Mouse (Mus musculus) embryonic facial prominence, embryonic 15.5 days (tissue): ENCODE data around the gene Mlxip. TPM values are rescaled to one million over a fixed set of nuclear protein-coding genes. Genes with fewer than 3 reads are reported as not detected.

Experiments used
- ATAC-seq: fragments of 200-750 bp; cut with Nextera tagmentation; 2 replicates; pipeline ENCODE4 v1.8.0; 2017; ENCODE audit warnings: low read depth, moderate TSS enrichment; ENCODE audit not compliant: insufficient number of reproducible peaks, low FRiP score, low TSS enrichment
- H3K27ac ChIP-seq: fragments of 300-500 bp; sonication (generic); replicated peaks from 2 replicates; pipeline ENCODE4 v1.5.1; 2015; ENCODE audit warnings: mild to moderate bottlenecking, inconsistent platforms
- H3K27me3 ChIP-seq: fragments of 300-500 bp; sonication (generic); 2 replicates; pipeline ENCODE4 v1.6.1; 2015; ENCODE audit warnings: inconsistent platforms
- H3K36me3 ChIP-seq: fragments of 300-500 bp; sonication (generic); 2 replicates; pipeline ENCODE4 v1.6.1; 2015; ENCODE audit warnings: mild to moderate bottlenecking, inconsistent platforms
- H3K4me1 ChIP-seq: fragments of 300-500 bp; sonication (generic); 2 replicates; pipeline ENCODE4 v1.6.1; 2015; ENCODE audit warnings: inconsistent platforms
- H3K4me2 ChIP-seq: fragments of 300-500 bp; sonication (generic); replicated peaks from 2 replicates; pipeline ENCODE4 v1.6.1; 2015; ENCODE audit warnings: mild to moderate bottlenecking, inconsistent platforms
- H3K4me3 ChIP-seq: fragments of 300-500 bp; sonication (generic); replicated peaks from 2 replicates; pipeline ENCODE4 v1.5.1; 2015; ENCODE audit warnings: mild to moderate bottlenecking, inconsistent platforms
- H3K9ac ChIP-seq: fragments of 300-500 bp; sonication (generic); 2 replicates; pipeline ENCODE4 v1.6.1; 2015; ENCODE audit warnings: inconsistent platforms
- H3K9me3 ChIP-seq: fragments of 300-500 bp; sonication (generic); replicated peaks from 2 replicates; pipeline ENCODE4 v1.6.1; 2016; ENCODE audit warnings: inconsistent platforms
- WGBS: fragments of 180-500 bp; shearing (Covaris S2); methylation state at CpG from one replicate; pipeline ENCODE4 v1.1.7; 2015; 5-methylcytosine and 5-hydroxymethylcytosine counted together
- polyA plus RNA-seq: library from polyadenylated mRNA; unstranded; fragments of >200 nt; fragmentation: Nextera tagmentation; extraction: Ambion mirVana; gene quantifications from 2 replicates; pipeline ENCODE4 v1.2.1, GENCODE M21; 2015

Gene Mlxip
- polyA plus RNA-seq, 1 experiment from 2014 or later: 20.7 TPM

- H3K4me3 ChIP-seq: no peak overlapping the region
- no peak overlapping the region for H3K4me2 ChIP-seq
- no peak overlapping the region for H3K27ac ChIP-seq
- H3K36me3 ChIP-seq: no peaks in the 10 kb centered on the region
- no peak overlapping the region for H3K9ac ChIP-seq
- H3K27me3 ChIP-seq: no peaks in the 10 kb centered on the region
- no peaks in the 10 kb centered on the region for H3K9me3 ChIP-seq
- peaks cover 14% of the 10 kb centered on the region; the same call in 1 of the 2 replicates for H3K4me1 ChIP-seq
- ATAC-seq: no peak
- 88% methylated on average over 8 of the region's 8 CpGs for WGBS
Measured at GRCm38 (mm10) chr5:123382686-123383085, 11.9 kb upstream of the Mlxip start.

DNA sequence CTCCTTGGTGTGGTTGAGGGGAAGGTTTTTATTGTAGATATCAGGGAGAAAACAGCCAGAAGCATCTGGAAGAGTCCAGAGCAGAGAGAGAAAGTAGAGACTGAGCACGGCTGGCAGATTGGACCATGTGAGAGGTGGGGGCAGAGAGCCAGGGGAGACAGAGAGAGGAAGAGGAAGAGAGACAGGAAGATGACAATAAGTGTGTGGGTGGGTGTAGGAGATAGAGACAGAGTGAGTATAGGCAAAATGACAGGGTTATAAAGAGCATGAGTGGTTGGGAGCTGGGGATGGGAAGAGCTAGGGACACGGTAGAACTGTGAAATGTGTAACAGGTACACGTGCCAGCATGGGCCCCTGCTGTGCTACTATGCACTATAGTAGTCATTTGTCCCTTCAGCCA is 6.1 kb upstream of the Mlxip start:
- H3K4me3 ChIP-seq: no peak overlapping the region
- no peak overlapping the region for H3K27ac ChIP-seq
- no peaks in the 10 kb centered on the region for H3K9me3 ChIP-seq
- WGBS: 32% methylated on average over 3 of the region's 3 CpGs
- H3K4me2 ChIP-seq: no peak overlapping the region
- H3K4me1 ChIP-seq: peaks cover 6% of the 10 kb centered on the region
- H3K36me3 ChIP-seq: no peaks in the 10 kb centered on the region
- no peak overlapping the region for H3K9ac ChIP-seq
- ATAC-seq: no peak
- H3K27me3 ChIP-seq: no peaks in the 10 kb centered on the region

GRCm38 (mm10) chr5:123390536-123391441 is 3.8 kb upstream of the Mlxip start:
- WGBS: 3% methylated on average over 17 of the region's 17 CpGs
- H3K9me3 ChIP-seq: no peaks in the 10 kb centered on the region
- H3K36me3 ChIP-seq: no peaks in the 10 kb centered on the region
- H3K4me3 ChIP-seq: peak overlapping the region; percentile 44
- no peak overlapping the region for H3K27ac ChIP-seq
- H3K9ac ChIP-seq: no peak overlapping the region
- no peak for ATAC-seq
- H3K4me2 ChIP-seq: peak overlapping the region; percentile 63
- peaks cover 19% of the 10 kb centered on the region for H3K4me1 ChIP-seq
- H3K27me3 ChIP-seq: no peaks in the 10 kb centered on the region

DNA sequence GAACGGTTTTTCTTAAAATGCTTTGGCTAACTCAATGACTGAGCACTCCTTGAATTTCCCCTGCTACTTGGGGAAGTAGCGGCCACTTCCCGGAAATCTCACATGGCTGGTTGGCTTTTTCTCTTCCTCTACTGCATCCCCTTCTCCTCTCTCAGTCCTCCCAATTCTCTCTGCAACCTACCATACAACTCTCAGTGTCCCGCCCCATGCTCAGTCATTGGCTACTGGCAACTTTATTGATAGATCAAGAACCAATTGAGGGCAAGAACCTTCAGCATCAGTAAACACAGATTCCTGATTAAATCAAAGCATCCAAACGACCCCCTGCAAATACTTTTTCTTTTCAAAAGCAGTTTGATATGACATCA is 3.2 kb upstream of the Mlxip start:
- H3K9ac ChIP-seq: no peak overlapping the region
- H3K9me3 ChIP-seq: no peaks in the 10 kb centered on the region
- H3K36me3 ChIP-seq: no peaks in the 10 kb centered on the region
- H3K4me1 ChIP-seq: peaks cover 25% of the 10 kb centered on the region
- ATAC-seq: no peak
- no peaks in the 10 kb centered on the region for H3K27me3 ChIP-seq
- no peak overlapping the region for H3K27ac ChIP-seq
- H3K4me2 ChIP-seq: peak overlapping the region; percentile 63
- H3K4me3 ChIP-seq: peak overlapping the region; percentile 44
- WGBS: 2% methylated on average over 5 of the region's 5 CpGs

DNA sequence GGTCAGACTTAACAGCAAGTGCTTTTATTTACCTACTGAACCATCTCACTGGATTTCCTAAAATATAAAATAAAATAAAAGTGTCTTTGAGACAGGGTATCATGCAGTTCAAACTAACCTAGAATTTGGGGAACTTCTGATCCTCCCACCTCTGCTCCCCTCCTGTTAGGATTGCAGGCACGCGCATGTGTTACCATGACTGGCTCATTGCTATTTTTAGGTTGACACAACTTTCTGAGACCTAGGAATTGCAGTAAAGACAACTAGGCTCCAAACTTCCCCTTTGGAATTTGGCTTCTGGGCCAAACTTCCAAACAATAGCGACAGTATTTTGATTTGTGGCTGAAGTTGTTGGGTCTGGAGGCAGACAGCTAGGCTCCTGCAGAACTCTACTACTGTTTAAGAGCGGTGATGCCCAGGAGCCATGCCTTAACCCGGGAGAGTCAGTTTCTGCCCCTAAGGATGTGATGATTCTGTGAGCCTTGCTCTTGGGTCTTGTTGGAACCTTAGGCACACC is 754 bp upstream of the Mlxip start:
- Histone ChIP-seq H3K27me3 (no peaks in the 10 kb centered on the region), H3K4me3 (peak overlapping the region; percentile 96), H3K9ac (no peak overlapping the region), H3K36me3 (no peaks in the 10 kb centered on the region), H3K9me3 (no peaks in the 10 kb centered on the region), H3K4me2 (peak overlapping the region; percentile 83), H3K4me1 (peaks cover 44% of the 10 kb centered on the region), H3K27ac (peak overlapping the region; percentile 85)
- no peak for ATAC-seq
- 18% methylated on average over 5 of the region's 5 CpGs for WGBS

GRCm38 (mm10) chr5:123394957-123395881 is 621 bp downstream of the Mlxip start:
- H3K36me3 ChIP-seq: no peaks in the 10 kb centered on the region
- H3K4me3 ChIP-seq: peak overlapping the region; percentile 96
- peak overlapping the region; percentile 83 for H3K4me2 ChIP-seq
- no peaks in the 10 kb centered on the region for H3K9me3 ChIP-seq
- peak overlapping the region; percentile 95 for H3K9ac ChIP-seq
- no peaks in the 10 kb centered on the region for H3K27me3 ChIP-seq
- H3K4me1 ChIP-seq: peaks cover 44% of the 10 kb centered on the region
- WGBS: under 1% methylated on average over 62 of the region's 65 CpGs
- ATAC-seq: 0 out of 2 replicates have a peak, but pooled peaks have one; percentile 5
- peak overlapping the region; percentile 85 for H3K27ac ChIP-seq

DNA sequence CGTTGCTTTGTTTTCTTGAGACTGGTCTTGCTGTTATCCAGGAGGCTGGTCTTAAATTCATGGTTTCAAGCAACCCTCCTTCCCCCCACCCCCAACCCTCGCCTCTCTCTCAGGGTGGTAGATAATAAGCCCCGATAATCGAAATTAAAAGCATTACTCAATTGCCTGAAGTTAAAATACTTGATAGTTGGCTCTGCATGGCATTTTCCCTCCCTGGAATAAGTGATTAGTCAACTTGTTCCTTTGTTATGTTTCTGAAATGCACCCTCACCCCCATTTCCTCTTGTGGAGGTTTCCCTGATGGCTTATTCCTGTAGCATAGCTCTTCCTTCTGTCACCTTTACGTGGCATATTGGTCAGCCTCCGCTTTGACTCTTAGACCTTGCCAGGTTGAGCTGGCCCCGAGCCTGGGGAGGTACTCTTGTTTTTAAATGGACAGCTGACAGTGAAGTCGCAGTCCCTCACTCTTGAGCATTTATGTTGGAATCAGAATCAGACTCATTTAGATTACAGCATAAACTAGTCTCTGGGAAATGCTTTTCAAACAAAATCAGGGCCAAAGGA is 2.4 kb downstream of the Mlxip start:
- Histone ChIP-seq H3K27ac (0 out of 2 replicates have a peak overlapping the region, but pooled peaks have one; percentile 5), H3K9ac (no peak overlapping the region), H3K27me3 (no peaks in the 10 kb centered on the region), H3K4me2 (peak overlapping the region; percentile 83), H3K9me3 (no peaks in the 10 kb centered on the region), H3K4me3 (peak overlapping the region; percentile 96), H3K4me1 (peaks cover 38% of the 10 kb centered on the region), H3K36me3 (no peaks in the 10 kb centered on the region)
- WGBS: 48% methylated on average over 8 of the region's 8 CpGs
- no peak for ATAC-seq

- H3K4me1 ChIP-seq: peaks cover 38% of the 10 kb centered on the region
- H3K27ac ChIP-seq: 0 out of 2 replicates have a peak overlapping the region, but pooled peaks have one; percentile 23
- H3K27me3 ChIP-seq: no peaks in the 10 kb centered on the region
- no peak overlapping the region for H3K9ac ChIP-seq
- no peaks in the 10 kb centered on the region for H3K9me3 ChIP-seq
- H3K4me2 ChIP-seq: peak overlapping the region; percentile 83
- ATAC-seq: no peak
- 54% methylated on average over 11 of the region's 11 CpGs for WGBS
- H3K4me3 ChIP-seq: peak overlapping the region; percentile 96
- H3K36me3 ChIP-seq: no peaks in the 10 kb centered on the region
Measured at GRCm38 (mm10) chr5:123397786-123398185, 3.2 kb downstream of the Mlxip start.

GRCm38 (mm10) chr5:123398856-123399498 is 4.4 kb downstream of the Mlxip start:
- Histone ChIP-seq H3K9me3 (no peaks in the 10 kb centered on the region), H3K4me1 (peaks cover 34% of the 10 kb centered on the region), H3K36me3 (no peaks in the 10 kb centered on the region), H3K27me3 (no peaks in the 10 kb centered on the region), H3K9ac (no peak overlapping the region), H3K27ac (no peak overlapping the region), H3K4me3 (no peak overlapping the region), H3K4me2 (no peak overlapping the region)
- 83% methylated on average over 4 of the region's 4 CpGs for WGBS
- ATAC-seq: no peak

- no peak overlapping the region for H3K4me3 ChIP-seq
- no peak overlapping the region for H3K4me2 ChIP-seq
- H3K4me1 ChIP-seq: no peaks in the 10 kb centered on the region
- no peaks in the 10 kb centered on the region for H3K27me3 ChIP-seq
- H3K9ac ChIP-seq: no peak overlapping the region
- no peaks in the 10 kb centered on the region for H3K36me3 ChIP-seq
- H3K27ac ChIP-seq: no peak overlapping the region
- WGBS: 94% methylated on average over 3 of the region's 3 CpGs
- H3K9me3 ChIP-seq: no peaks in the 10 kb centered on the region
- no peak for ATAC-seq
Measured at GRCm38 (mm10) chr5:123404480-123404879, 9.9 kb downstream of the Mlxip start.
